Mouse (Mus musculus) heart, adult 18-20 months (tissue): ENCODE results near the gene Fuz. TPM values are rescaled to one million over a fixed set of nuclear protein-coding genes. Genes with fewer than 3 reads are reported as not detected.

ENCODE experiments used
- DNase-seq, 2 experiments: peaks; one replicate each; pipeline ENCODE4 v3.0.0; 2021 to 2022; ENCODE audit warnings: mixed read lengths in 1 of 2
- total RNA-seq, 2 experiments: library from RNA; stranded (reverse); gene quantifications; 2 replicates each; pipeline ENCODE4 v1.2.3; 2021

Gene Fuz
- total RNA-seq, 2 experiments from 2014 or later: 15.4 to 16.8 TPM

DNA sequence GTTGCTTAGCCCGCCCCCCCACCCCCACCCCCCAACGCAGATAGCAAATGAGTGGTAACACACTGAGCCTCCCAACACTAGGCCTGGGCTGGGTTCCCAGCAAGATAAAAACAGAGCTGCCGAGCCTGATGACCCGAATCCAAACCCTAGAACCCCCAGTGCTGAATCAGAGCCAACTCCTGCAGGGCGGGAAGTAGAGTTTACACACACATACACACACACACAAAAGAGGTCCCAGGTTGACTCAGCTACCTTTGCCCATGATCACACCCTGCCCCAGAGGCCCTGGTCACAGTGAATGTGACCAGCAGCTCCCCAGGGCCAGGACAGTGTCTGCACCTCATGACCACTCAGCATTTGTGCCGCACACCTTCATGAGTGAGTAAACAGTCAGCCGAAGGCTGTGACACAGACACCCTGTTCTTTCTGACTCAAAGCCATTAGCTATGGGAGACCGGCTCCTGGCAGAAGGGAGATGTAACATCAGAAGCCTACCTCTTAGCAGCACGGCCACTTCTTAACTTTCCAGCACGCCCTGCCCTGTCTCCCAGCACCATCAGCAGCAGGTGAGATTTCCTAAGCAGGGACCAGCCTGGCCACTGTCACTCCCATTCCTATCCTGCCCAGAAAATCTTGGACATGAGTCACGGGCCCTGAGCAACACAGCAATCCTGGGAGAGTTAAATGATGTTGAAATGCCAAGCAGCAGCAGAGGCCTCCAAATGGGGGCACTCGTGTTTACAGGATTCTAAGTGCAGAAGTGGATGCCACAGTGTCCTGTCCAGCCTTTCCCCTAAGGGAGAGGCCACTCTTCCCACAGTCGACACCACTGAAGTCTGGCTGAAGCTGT lies 7.4 kb upstream of the Fuz start:
- peak; percentile 45 to 56 for DNase-seq

DNA sequence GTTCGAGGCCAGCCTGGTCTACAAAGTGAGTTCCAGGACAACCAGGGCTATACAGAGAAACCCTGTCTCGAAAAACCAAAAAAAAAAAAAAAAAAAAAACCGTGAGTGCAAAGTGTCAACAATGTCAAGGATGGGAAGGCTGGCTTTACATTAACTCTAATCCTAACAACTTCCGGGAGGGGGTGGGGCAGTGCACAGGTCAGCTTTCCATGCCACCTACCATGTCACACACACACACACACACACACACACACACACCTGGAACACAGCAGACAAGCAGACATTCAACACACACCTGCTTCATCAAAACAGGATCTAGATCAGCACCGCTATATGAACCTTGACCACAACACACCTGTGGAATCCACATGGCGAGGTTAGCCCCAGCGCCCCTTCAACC lies 5.7 kb upstream of the Fuz start:
- DNase-seq: no peak

DNA sequence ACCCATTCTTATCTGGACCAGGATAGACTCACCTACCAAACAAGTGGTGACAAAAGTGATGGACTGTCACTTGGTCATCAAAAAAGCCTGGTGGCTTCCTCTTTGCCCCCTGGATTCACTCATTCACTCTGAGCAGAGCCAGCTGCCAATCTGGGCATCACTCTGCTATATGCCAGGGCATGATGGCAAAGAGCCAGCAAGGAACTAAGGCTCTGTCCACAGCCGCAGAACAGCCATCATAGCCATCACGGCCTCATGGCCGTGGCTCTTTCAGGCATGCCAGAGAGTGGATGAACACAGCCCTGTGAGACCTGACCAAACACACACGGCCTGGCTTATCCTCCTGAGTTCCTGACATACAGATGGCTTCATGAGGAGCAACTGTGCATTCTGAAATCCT lies 5.1 kb upstream of the Fuz start:
- no peak for DNase-seq

DNA sequence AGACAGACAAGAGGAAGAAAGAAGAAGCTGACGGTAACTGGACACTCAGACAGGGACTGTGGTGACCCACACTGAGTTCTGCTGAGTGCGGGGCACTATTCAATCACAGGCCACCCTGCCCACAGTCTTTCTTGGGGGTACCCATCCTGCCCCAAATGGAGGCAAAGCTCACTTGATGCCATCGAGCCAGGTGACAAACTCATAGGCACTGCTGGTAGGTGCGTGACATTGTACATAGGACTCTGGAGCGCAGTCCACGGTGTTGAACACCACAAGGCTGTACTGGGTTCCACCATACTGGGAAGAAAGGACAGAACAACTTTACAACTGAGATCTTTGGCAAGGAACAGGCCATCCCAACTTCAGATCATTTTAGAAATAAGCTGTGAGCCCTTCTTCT lies 4.3 kb upstream of the Fuz start:
- DNase-seq: peak in 1 of 2 experiments; percentile 37

DNA sequence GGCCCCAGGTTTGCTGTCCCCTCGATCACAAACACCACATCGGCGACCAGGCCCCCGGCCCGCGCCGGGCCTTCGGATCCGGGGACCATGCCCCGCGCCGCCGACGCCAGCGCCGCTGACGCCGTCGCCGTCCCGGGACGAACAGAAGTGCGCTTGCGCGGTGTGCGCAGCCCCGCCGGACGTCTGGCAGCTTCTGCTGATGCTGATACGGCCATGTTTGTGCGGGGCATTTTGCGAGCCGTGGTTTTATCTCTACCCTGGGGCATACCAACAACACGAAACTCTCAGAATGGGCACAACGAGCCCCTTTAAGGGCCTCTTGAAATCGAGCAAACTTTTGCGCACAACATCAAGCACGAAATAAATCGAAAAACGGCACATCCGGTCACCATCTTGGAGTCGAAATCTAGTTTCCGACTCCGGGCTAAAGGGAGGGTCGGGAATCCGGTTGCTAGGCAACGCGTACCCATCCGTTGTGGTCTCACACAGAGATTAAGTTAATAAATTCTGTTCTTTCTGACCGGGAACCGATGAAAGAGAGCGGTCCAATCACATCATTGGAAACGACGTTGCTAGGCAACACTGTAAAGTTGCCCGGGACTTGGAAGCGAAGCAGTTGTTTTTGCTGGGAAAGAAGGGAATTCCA lies 3.5 kb upstream of the Fuz start, which contains the start of gene Med25:
TSS of gene Med25 (minus strand) at position 437 of the 646 bp plus-strand sequence.
- peak; percentile 92 to 95 for DNase-seq

DNA sequence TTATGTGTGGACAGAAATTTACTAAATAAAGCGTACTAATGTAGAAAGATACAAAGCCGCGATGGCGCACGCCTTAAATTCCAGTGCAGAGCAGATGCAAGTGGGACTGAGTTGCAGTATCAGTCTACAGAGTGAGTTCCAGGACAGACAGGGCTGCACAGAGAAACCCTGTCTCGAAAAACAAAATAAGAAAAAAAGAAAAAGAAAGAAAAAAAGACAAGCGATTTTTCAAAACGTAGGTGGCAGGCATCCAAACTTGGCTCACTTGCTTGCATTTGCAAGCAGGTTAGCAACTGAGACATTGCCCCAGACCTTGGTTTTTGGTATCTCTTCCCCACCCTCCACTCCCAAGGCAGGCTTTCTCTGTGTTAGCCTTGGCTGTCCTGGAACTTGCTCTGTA lies 2.7 kb upstream of the Fuz start:
- DNase-seq: peak in 1 of 2 experiments; percentile 38

DNA sequence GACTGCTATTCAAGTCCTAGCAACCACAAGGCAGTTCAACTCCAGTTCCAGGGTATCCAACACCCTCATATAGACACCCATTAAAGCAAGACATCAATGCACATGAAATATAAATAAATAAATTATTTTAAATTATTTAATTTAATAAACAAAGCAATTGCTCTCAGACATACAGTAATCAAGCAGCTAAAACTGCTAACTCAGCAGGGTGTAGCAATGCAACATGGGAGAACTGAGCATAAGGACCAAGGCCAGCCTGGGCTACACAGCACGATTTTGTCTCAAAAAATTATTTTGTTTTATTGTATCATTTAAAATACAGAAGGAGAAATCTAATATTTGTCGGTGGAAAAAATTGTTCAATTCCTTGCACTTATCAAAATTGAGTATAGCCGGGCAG lies 1.7 kb upstream of the Fuz start:
- DNase-seq: no peak

DNA sequence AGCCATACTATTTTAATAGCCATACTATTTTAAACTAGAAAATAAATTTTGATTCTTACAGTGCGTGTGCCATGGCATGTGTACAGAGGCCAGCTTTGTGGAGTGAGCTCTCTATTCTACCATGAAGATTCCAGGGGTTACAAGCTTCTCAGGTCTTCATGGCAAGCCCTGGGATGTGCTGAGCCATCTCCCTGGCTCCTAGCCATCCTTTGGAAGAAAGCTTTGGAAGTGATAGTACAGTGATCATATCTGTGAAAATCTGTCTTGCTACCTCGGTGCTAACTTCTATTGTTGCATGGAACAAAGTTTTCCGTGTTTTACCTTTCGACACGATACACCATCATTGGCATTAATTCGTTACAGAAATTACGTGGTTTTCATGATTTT lies 680 bp upstream of the Fuz start:
- DNase-seq: peak in 1 of 2 experiments; percentile 30

DNA sequence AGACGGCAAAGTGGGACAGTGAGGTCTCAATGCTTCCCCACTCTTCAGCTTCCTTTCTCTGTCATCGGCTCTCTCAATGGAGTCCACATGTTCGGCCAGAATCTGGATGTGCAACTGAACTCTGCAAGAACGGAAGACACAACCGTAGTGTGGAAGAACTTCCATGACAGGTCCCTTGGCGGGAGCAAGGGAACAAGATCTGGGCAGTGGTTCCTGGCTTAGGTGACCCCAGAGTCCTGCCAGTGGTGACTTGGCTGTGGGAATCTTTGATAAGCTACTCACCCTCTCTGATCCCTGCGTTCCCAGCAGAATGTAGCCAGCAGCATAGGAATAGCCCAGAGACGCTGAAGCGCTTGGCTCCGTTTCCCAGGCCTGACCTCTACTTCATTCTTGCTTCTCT lies 620 bp downstream of the Fuz start:
- DNase-seq: peak in 1 of 2 experiments; percentile 52

DNA sequence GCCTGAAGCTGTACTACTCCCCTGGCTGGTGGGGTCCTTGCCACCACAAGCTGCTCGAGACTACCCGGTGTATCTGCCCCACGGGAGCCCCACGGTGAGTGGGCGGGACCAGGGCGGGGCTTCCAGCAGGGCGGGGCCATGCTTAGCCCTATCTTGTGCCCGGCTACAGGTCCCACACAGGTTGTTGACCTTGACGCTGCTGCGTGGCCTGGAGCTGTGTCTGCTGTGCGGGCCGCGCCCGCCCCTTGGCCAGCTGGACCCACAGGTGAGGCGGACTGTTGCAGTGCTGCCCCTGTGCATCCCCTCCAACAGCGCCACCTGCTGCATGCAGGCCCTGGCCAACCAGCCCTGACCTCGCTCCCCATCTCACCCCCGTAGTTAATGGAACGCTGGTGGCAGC lies 2.7 kb downstream of the Fuz start:
- no peak for DNase-seq

DNA sequence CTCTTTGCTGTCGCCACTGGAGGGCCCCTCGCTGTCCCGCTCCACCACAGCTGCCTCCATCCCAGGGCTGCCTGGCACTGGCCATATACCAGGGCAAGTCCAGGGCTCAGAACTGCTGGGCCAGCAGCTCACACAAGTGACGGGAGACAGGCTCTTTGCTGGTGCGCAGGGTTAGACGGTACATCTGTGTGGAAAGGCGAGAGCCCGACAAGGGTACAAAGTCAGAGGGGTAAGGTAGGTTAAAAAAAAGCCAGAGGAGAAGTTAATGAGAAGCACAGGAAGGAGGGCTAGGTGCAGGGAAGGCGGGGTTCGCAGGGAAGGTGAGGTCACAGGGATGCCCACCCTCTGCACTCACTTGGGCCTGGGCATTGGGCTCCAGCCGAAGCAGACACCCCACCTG lies 4.8 kb downstream of the Fuz start:
- no peak for DNase-seq

DNA sequence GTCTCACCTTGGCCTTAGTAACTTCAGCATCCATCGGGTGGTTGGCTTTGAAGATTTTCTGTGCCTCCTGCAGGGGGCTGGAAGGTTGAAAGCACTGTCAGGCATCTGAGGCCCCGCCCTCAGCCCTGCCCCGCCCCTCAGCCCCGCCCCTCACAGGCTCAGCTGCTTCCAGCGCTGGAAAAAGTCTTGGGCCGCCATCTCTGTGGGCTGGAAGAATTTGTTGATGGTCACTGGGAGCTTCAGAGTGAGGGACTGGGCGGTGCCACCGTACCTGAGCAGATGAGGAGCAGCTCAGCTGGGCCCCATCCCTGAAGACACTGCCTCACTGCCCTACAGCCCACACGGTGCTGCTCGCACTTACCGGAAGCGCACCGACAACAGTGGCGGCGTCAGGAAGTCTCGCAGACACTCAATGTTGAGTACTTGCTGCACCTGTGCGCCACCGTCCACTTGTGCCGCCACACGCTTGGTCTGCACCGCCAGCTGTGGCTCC lies 5.4 kb downstream of the Fuz start:
- DNase-seq: peak in 1 of 2 experiments; percentile 35

DNA sequence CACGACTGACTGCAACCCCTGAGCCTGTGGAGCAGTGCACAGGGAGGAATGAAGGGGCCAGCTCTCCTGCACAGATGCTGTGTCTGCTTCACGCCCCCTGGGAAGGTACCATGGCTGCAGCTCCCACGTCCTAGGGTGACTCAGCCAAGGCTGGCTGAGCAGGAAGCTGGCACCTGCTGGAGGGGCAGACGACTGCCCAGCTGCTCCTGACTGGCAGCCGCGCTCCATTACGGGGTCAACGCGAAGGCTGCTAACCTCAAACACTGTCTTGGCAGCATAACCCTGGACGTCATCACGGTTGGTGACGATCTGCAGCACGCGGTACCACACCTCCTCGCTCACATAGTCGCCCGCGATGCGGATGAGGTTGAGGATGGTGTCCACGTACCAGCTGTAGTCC lies 9.6 kb downstream of the Fuz start:
- no peak for DNase-seq

DNA sequence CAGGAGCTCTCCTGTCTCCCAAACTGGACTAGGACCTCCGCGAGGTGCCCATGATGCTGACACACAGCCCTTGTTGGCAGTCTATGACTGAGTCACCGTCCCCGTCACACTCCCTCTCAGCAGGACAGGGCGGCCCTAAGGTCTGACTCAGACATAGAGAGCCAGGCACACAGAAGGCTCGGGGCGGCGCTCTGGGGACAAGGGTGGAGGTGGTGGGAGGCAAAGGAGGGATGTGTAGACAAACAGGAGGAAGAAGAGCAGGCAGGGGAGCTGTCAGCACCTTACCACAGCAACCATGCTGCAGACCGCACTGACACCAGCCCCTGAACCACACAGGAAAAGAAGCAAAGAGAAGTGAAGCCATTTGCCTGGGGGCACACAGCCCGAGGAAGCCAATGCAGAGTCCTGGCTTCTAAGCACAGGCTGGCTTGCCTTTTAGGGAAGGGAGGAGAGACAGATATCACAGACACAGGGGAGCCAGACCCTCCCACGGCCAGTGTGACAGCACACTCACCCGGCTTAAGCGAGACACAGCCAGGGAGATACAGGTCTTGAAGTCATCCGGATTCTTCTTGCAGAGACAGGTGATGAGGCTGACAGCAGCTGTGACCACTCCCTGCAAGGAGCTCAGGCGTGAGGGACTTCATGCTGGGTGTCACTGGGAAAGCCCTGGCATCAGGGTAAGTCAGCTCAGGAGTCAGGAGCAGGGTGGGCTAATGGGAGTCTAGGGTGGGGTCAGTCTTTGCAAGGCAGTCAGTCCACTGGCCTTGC lies 13.0 kb downstream of the Fuz start:
- DNase-seq: no peak

DNA sequence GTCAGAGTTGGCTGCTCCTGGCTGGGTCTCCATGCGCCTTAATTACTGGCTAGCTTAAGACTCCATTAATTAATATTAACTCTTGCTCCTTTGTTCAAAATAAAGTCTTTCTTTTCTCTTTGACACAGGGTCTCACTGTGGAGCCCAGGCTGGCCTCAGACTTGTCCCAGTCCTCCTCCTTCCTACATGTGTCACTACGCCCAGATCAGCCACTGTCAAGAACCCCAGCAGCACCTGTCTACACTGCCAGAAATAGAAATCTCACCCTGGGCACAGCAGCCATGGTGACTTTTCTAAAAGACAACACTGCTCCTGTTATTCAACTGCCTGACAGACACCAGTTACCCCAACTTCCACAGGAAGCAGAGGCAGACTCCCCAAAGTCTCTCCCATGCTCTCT lies 18.5 kb downstream of the Fuz start:
- peak in 1 of 2 experiments; percentile 2 for DNase-seq

DNA sequence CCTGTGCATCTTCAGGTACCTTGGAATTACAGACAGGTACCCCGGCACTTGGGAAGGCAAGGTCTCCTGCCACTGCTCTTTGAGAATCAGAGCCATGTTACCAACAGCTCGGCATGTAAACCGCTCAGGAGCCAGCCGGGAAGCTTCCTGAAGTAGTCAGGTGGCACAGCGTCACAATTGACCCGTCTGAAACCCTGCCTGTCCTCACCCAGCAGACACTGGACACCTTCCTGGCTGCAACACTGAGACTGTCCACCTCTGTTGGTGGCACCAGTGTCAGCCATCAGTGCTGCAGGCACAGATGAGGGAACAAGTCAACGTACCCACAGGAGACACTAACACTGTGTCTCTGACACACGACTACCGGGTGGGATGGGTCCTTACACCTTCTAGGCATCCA lies 19.4 kb downstream of the Fuz start:
- DNase-seq: no peak

DNA sequence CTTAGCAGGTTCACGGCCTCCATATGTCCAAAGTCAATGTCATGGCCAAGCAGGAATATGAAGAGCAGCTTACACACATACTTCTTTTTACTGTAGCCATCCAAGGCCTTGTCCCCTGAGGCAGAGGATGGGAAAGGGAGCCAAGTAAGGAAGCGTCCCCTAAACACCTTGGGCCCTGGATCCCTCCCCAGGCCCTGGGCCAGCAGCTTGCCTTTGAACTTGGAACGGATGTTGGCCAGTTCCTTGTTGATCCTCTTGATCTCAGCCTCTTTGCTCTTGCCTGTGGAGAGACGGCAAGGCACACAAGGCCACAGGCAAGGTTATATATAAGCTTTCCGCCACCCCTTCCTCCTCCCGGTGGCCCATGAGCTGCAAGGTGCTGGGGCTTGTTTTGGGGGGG lies 20.3 kb downstream of the Fuz start:
- peak in 1 of 2 experiments; percentile 1 for DNase-seq

DNA sequence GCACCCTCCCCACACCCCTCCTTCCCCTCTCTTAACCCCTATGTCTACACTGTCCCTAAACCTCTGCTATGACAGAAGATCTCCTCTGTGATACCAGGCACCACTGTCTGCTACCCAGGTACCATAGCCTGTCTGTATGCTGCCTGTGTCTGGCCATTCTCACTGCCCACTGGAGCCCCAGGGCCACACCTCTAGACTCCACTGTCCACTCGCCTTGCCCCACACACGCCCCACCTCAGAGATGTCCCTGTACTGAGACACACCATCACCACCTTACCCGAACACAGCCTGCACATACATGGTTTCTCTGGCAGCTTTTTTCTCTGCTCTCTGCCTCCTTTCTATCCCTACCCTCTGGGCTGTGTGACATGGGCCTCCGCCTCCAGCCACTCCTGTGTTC lies 21.0 kb downstream of the Fuz start:
- DNase-seq: peak in 1 of 2 experiments; percentile 1

DNA sequence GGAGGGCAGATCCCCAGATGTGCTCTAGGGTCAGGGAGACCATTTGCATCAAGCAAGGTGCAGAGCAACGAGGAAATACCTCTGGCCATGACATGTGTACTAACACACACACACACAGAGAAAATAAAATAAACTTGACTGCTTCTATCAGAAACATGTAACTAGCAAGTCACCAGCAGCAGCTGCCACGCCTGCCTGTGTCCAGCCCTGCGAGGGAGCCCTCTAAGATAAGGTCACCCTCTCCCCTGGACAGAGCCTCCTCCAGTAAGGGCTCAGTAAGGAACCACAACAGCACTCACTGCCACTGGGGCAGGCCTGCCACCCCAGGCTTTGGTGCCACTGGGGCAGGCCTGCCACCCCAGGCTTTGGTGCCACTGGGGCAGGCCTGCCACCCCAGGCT lies 22.3 kb downstream of the Fuz start:
- DNase-seq: peak in 1 of 2 experiments; percentile 2

DNA sequence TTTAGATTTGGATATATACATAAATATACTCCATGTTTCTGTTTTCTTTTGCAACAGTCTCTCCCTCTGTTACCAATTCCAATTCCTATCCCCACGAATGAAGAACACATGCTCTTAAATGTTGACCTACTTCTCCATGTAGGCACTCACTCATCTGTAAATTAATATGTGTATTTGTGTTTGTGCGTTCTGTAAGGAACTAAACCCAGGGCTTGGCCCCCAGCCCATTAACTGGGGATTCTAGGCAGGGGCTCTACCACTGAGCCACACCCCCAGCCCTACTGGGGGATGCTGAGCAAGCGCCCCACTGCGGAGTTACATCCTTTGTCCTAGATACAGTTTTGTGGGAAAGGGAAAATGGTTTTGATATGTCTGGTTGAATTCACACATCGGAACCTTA lies 23.2 kb downstream of the Fuz start:
- DNase-seq: no peak

DNA sequence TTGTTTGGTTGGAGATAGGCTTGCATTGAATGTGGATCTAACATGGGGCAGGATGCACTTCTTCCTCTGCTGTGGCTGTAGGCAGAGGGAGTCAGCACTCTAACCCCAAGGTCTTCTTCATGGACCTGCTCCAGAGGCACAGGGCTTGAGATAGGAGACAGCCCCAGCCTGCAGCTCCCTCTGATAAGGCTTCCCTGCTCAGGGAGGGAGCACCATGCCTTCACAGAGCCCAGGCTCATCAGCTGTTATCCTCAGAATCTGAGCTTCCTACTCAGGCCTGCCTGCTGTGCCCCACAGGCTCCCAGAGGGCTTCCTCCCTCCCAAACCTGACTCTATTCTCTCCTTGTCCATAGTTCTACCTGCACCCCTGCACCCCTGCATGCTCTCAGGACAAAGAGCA lies 26.7 kb downstream of the Fuz start:
- DNase-seq: no peak

DNA sequence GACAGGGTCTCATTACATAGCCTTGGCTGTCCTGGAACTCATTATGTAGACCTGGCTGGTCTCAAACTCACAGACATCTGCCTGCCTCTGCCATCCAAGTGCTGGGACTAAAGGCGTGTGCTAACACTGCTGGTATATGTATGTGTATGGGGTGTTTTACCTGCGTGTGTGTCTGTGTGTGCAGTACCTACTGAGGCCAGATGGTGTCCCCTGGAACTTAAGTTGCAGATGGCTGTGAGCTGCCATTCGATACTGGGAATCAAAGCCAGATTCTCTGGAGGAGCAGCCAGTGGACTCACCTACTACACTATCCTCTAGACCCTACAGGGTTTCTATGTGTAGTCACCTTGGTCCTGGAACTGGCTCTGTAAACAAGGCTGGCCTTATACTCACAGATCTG lies 29.6 kb downstream of the Fuz start:
- DNase-seq: peak in 1 of 2 experiments; percentile 35

DNA sequence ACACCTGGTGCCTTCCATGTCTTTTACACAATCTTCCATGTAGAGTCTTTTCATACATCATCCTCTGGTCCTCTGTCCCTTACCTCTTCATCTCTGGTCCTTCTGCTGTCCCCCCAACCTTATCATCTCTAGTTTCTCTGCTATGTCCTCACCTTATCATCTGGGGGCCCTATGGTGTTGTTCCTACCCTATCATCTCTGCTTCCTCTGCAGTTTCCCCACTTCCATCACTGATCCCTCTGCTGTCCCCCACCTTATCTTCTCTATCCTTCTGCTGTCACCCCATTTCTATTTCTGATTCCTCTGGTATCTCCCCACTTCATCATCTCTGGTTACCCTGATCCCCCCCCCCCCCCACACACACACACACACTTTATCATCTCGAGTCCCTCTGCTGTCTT lies 32.7 kb downstream of the Fuz start:
- DNase-seq: no peak
